In the genomic region with DNA sequence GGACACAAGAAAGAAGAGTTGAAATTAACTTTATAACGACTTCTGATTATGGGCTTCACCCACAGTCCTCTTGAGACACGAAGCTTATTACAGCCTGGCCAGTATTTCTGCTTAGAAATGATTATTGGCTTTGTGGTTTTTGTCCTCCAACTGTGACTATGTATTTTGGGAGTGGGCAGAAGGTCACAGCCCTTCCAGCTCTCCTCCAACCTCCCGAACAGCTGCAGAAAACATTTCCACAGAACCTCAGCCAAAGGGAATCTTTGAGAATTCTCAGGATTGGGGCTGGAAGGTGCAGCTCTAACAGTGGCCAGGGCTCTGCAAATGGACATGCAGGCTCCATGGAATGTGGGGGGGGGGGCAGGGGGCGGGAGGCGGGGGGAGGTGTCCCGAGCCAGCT, we compare ENCODE assay signal across 29 mouse cellular contexts.
"Had no signal": no experiment of that assay in that cellular context is flagged by ENCODE, and none has a peak within 500 bp of the region (broad histone marks: within the 10 kb centered on the region; RNA-seq: fewer than 3 reads in every experiment).

No protein-coding gene starts in this region.

- H3K4me1 ChIP-seq: heart, embryonic 13.5 days; heart, embryonic 15.5 days; intestine, embryonic 15.5 days; liver, embryonic 13.5 days; liver, embryonic 15.5 days had no signal

- H3K27me3 ChIP-seq: hindbrain, embryonic 12.5 days; intestine, embryonic 15.5 days; kidney, embryonic 15.5 days; limb, embryonic 13.5 days; liver, embryonic 13.5 days; liver, embryonic 15.5 days had no signal

- H3K4me3 ChIP-seq: gastrocnemius, adult 2 months; heart, embryonic 13.5 days; heart, embryonic 15.5 days; hindbrain, embryonic 10.5 days; hindbrain, embryonic 12.5 days; intestine, embryonic 15.5 days; kidney, embryonic 15.5 days; layer of hippocampus, adult 2 months; left cerebral cortex, adult 2 months; limb, embryonic 13.5 days; liver, embryonic 13.5 days; liver, embryonic 15.5 days had no signal

- ATAC-seq: hindbrain, embryonic 16.5 days; inflammation-experienced regulatory T-cells, adult 6 months; intestine, embryonic 15.5 days; intestine, postnatal 0 days had no signal

- H3K9me3 ChIP-seq: heart, embryonic 13.5 days; heart, embryonic 15.5 days; hindbrain, embryonic 10.5 days; hindbrain, embryonic 12.5 days; intestine, embryonic 15.5 days; kidney, embryonic 15.5 days; limb, embryonic 13.5 days; liver, embryonic 13.5 days; liver, embryonic 15.5 days had no signal

- H3K9ac ChIP-seq: heart, embryonic 13.5 days; heart, embryonic 15.5 days; hindbrain, embryonic 12.5 days; hindbrain, embryonic 14.5 days; intestine, embryonic 15.5 days; kidney, embryonic 15.5 days; limb, embryonic 13.5 days; liver, embryonic 13.5 days; liver, embryonic 15.5 days had no signal

- H3K4me2 ChIP-seq: heart, embryonic 11.5 days; heart, embryonic 13.5 days; heart, embryonic 15.5 days; hindbrain, embryonic 12.5 days; hindbrain, embryonic 14.5 days; intestine, embryonic 15.5 days; kidney, embryonic 15.5 days; limb, embryonic 13.5 days; liver, embryonic 11.5 days; liver, embryonic 13.5 days; liver, embryonic 15.5 days had no signal

- H3K36me3 ChIP-seq: heart, embryonic 13.5 days; heart, embryonic 15.5 days; hindbrain, embryonic 10.5 days; hindbrain, embryonic 12.5 days; intestine, embryonic 15.5 days; kidney, embryonic 15.5 days; limb, embryonic 13.5 days; liver, embryonic 13.5 days; liver, embryonic 15.5 days had no signal

- H3K27ac ChIP-seq: gastrocnemius, adult 2 months; heart, embryonic 13.5 days; heart, embryonic 15.5 days; hindbrain, embryonic 10.5 days; hindbrain, embryonic 12.5 days; hindbrain, embryonic 14.5 days; intestine, embryonic 15.5 days; kidney, embryonic 15.5 days; kidney, postnatal 0 days; layer of hippocampus, adult 2 months; left cerebral cortex, adult 2 months; limb, embryonic 13.5 days; liver, embryonic 13.5 days; liver, embryonic 15.5 days had no signal

- DNase-seq: gastrocnemius, adult 2 months; gastrocnemius, postnatal 10 days; gastrocnemius, postnatal 25 days; heart, adult 18-20 months; heart, postnatal 14 days; heart, postnatal 4 days; kidney, adult 18-20 months; kidney, adult 8-10 months; kidney, postnatal 14 days; kidney, postnatal 36 days; liver; liver, embryonic 13.5 days had no signal
